Mouse (Mus musculus): ENCODE data around the gene Asic2.

DNA sequence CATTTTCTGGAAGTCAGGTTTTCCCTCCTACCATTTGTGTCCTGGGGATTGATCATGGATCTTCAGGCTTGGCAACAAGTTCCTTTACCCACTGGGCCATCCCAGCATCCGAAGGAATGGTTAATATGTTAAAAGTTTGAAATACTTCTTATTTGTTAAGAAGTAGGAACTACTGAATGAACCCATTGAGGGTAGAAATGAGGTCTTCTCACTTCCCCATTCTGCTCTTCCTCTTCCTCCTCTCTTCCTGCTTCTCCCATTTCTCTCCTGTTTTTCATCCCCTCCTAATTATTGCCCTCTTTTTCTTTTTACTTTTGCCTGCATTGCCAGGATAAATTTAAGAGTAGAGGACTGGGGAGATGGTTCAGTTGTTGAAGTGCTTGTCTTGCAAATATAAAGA lies 696.8 kb downstream of the Asic2 start:
- TF ChIP-seq GATA1 (IDR thresholded peaks at IDR 0.05; ENCODE audit: low read length) (no peak), TAL1 (IDR thresholded peaks at IDR 0.05; ENCODE audit: low read length) (no peak)
